Mouse (Mus musculus): Measurements from ENCODE around the gene Lsm6. TPM values are rescaled to one million over a fixed set of nuclear protein-coding genes. Genes with fewer than 3 reads are reported as not detected.
A peak's percentile ranks its signal among the peaks of the same experiment; 100 is the strongest.

Gene Lsm6
- total RNA-seq, 1 experiment from 2014 or later: 152 TPM

DNA sequence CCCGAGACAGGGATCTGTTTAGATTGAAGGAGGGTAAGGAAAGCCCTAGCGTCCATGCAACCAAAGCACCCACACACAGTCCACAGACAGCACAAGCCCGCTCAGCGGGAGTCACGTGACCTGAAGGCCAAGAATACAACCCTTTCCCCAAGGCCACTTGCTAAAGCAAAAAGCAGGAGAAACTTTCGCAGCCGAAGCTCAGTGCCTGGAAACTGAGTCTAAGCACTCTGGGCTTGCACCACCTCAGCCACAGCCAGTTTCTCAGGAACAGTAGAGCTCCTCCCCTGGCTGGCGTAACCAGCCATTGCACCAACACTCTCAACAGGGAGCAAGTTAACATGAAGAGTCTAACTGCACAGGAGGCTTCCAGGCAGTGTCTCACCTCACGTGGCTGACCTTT is 13.7 kb downstream of the Lsm6 start:
- DNase-seq: peak; percentile 21

DNA sequence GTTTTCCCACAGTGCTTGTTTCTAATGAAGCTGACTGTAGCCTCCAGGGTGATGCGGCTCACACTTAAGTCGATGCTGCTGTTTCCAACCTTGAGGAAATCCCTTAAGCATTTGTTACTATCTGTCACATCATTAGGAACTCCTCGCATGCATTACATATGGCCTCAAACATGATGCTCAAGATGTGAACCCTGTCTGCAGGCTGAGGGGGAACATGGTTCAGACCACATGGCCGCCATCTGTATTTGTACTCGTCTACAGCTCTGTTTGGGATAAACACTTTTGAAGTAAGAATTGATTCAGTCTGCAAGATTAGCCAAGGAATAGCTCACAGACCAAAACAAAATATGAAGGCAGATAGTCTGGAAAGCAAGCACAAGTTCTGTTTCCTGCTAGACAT is 14.9 kb downstream of the Lsm6 start:
- no peak for DNase-seq

DNA sequence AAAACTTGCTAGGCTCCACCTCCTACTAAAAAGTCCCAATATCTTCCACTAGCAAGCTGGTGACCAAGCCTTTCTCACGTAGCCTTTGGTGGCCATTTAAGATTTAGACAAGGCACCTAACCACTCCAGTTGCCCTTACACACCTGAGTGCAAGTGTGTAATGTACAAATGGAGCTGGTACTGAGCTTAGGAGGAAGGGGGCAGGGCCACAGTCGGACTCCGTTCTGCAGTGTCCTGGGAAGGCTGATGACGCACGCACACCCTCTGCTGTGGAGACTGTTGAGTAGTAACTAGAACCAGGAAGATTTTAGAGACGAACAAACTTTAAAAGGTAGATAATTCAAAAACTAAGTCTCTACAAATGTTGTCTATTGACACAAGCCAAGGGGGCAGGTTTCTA is 19.7 kb downstream of the Lsm6 start:
- peak; percentile 46 for DNase-seq

DNA sequence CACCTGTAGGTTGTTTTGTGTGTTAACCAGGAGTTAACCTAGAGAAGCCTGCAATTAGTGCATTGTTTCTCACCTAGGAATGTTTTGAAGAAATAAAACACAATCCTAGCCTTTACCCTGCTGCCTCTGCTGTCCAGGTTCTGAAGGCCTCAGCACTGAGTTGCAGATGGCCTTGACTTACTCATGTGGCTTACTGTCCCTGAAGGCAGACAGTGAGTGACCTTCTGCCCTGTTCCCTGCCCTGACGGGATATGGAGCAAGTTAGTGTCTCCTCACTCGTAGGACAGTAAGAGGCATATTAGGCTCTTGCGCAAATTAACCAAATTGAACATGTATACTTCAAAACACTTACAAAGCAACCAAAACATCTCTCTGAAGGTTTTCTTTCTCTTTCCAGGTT is 22.3 kb downstream of the Lsm6 start:
- peak; percentile 22 for DNase-seq

DNA sequence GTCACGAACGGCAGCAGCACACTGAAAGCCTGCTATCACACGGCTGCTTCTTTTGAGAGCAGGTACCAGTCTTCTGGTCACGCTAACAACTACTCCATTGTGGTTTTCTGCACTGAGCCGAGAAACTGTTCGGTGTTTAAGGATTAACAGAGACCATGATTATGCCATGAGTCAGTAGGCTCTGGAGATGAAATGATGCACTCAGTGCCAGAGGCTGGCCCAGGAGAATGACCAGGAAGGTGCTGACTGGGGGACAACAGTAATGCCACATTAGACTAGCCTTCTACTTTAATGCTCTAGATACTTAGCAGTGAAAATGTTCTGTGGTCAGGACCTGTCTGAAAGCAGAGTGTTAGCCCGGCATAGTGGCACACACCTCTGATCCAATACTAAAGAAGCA is 23.0 kb downstream of the Lsm6 start:
- no peak for DNase-seq

DNA sequence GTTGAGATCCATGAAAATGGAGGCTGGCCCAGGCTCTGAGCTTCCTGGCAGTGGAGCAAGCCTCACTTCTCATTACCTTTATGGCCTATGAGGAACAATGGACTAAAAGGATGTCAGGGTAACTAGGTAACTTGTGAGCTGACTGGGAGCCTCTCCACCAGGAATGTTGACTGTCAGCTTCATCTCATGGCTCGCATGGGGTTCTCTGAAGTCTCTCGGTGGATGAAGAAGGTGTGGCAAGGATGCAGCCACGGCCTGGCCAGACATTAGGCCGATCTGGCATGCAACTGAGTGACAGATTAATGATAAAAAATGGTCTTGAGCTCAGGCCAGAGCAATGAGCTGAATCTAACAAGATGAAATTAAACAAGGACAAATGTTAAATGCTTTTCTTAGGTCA is 27.7 kb downstream of the Lsm6 start:
- no peak for DNase-seq

DNA sequence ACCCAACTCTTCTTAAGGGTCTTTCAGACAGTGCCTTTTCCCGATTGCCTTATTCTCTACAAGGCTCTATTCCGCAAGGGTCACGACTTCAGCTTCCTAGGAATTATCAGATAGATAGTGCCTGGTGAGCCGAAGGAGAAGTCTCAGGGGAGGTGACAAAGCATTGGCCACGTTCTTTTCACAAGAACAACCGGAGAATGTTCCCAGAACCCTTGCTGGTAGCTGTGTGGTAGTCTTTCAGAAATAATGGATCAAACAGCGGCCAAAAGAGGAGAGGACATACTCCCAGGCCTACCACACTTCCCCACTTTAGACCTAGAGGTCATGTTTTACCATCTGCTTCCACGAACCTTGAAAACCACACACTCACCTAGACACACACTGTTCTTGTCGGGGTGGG is 44.1 kb downstream of the Lsm6 start:
- DNase-seq: no peak

DNA sequence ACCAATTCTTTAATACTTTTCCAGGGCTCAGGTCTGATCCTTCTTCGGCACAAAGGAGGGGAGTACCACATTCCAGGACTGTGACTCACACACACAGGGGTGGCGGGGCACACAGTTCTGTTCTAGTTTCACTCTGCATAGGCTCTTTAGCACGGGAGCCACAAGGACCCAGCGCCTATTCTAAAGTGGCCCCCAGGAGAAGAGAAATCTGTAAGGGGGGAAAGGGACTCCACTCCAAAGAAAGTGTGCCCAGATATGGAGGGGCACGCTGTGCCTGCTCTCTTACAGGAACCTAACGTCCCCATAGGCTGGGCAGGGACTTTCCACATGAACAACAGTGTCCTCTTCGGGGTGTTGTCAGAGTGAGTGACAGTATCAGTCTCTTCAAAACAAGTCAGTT is 49.7 kb downstream of the Lsm6 start:
- peak; percentile 25 for DNase-seq

DNA sequence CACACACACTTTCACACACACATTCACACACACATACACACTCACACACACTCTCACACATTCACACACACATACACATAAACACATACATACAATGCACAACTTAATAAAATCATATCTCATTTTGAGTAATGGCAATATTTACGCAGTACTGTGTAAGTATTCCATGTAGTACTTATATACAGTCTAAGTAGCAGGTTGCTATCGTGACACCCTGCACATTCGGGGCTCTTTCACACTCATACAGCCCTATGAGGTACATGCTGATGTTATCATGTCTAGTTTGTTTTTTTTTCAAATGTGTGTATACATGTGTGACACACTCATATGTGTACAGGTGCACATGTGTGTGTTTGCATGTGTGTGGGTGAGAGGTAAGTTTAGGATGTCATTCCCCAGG is 50.4 kb downstream of the Lsm6 start:
- DNase-seq: no peak

DNA sequence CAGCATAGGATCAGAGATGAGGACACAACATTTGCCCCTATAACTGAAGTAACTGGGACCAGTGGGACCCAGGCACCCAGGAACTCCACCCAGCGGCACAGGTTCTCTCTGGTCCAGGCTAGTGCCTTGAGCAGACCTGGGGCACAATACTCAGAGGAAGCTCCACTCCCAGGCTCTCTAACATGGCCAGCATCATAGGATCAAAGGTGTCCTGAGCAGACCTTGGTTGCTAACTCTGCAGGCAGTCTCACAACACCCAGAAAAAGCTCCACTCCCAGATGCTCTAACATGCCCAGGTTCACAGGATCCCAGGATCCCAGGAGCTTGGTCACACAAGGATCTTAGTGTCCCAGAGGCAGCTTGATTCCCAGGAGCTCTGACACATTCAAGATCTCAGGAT is 55.4 kb downstream of the Lsm6 start:
- no peak for DNase-seq

DNA sequence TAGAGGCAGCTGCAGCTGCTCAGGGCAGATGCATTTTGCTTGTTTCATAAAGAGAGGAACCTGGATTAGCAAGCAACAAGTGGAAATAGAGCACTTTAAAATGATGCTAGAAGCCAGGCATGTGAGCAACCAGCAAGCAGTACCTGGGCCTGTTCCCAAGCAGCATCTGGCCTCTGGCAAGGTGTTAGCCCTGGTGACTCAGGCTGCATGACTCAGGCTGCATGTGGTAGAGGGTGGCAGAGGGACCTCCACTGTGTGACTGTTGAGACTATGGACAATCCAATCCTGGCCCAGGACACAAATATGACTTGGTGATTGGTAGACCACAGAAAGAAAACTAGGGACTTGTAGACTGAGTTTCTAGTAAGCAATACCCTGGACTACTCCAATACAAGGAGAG is 56.0 kb downstream of the Lsm6 start:
- no peak for DNase-seq

DNA sequence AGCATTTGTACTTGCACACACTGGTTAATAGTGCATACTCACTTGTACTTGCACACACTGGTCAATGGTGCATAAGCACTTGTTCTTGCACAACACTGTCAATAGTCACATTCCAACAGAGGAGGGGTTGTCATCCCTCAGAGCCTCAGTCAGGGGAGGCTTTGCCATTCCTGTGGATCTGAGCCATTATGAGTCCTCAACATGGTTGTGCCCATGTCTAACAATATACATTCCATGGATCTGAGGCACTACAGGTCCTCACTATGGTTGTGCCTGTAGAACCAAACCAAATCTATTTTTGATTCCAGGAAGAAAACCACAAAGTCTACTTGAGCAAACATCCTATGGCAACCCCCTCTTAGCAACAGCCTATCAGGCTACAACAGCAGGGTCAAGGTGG is 61.8 kb downstream of the Lsm6 start:
- no peak for DNase-seq

DNA sequence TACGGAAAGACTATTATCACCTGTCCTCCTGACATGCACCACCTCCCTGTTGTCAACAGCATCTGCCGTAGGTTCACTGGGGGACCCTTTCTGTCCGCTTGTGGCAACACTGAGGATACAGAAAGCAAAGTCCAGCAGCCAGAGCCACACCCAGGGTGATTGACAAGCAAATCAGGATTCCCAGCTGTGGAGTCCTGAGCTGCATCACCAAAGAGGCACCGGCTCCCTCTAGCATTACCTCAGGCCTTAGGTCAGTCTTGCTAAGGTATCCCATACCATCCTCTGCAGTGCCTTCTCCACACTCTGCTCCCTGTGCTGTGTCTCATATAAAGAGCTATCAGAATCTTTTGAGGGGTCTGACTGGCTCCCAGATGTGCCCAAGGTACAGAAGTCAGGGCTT is 66.0 kb downstream of the Lsm6 start:
- no peak for DNase-seq

Other genes starting within 250 kb of the Lsm6 start
- gene Zfp827, start 207.3 kb upstream of the Lsm6 start, total RNA-seq (2021): 15.1 and 15.4 TPM in 2 replicates